Mouse (Mus musculus) erythroblast, embryonic 14.5 days (primary cell): ENCODE measurements around the gene Nol9.

Source experiments
- GATA1 ChIP-seq: IDR thresholded peaks from 2 replicates; pipeline ENCODE4 v1.6.1; 2012; ENCODE audit warnings: low read length, inconsistent platforms, mixed read lengths
- TAL1 ChIP-seq: IDR thresholded peaks from 3 replicates; pipeline ENCODE4 v1.6.1; 2012; ENCODE audit warnings: low read length, inconsistent platforms, mixed read lengths

- TF ChIP-seq GATA1 (no peak), TAL1 (no peak)
Observed at GRCm38 (mm10) chr4:152072655-152073054, 33.5 kb downstream of the Nol9 start.
